ENCODE assay signal across 9 mouse cellular contexts in the genomic region with DNA sequence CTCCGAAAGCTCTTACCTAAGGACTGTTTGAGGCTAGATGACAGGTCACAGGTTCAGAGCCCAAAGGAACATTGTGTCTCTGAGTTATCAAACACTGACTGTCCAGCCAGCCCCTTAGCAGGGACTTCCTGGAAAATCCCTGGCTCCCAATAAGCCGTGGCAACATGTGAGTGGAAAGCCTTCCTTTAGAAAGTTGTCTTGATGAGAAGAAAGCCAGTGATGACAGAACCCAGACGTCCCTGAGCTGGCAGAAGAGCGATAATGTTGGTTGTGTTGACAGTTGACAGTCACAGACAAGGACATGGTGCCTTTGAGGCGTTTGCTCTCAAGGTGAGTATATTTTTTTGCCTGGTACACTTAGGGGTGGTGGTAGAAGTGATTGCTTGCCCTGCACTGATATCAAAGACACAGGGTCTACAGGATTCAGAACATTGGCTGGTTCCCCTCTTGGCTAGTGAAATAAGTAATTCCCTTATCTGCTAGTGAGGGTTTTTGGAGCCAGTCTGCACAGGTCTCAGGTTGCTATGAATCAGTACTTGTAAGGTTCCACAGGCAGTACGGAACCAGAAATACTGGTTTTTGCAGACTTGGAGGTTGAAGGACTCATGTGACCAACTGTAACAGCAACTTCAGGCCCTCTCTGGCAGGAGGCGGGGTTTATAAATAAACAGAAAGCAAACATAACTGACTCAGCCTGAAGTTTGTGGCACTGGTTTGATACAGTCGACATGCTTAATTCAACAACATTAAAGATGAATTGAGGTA. TPM values are rescaled to one million over a fixed set of nuclear protein-coding genes. Genes with fewer than 3 reads are reported as not detected.
DNase-seq lines count a peak whose midpoint lies in the region; ATAC-seq lines count a peak whose summit lies in the region.
"Had no signal": no experiment of that assay in that cellular context is flagged by ENCODE, and none has a peak within 500 bp of the region (broad histone marks: within the 10 kb centered on the region; RNA-seq: fewer than 3 reads in every experiment).

No protein-coding gene starts in this region.

- no peaks in the 10 kb centered on the region for H3K9me3 ChIP-seq in embryonic facial prominence, embryonic 13.5 days
- H3K9me3 ChIP-seq in intestine, embryonic 14.5 days (ENCODE audit: control insufficient read depth, low read length) = no peaks in the 10 kb centered on the region
- no peaks in the 10 kb centered on the region; the same call in 1 of the 2 replicates for H3K9me3 ChIP-seq in limb, embryonic 15.5 days
- H3K9me3 ChIP-seq in neural tube, embryonic 15.5 days (replicated peaks) = no peaks in the 10 kb centered on the region
- no peaks in the 10 kb centered on the region for H3K9me3 ChIP-seq in forebrain, embryonic 12.5 days

- 0 out of 2 replicates have a peak, but pooled peaks cover 5% of the 10 kb centered on the region for H3K4me1 ChIP-seq in embryonic facial prominence, embryonic 13.5 days
- no peaks in the 10 kb centered on the region for H3K4me1 ChIP-seq in intestine, embryonic 14.5 days (replicated peaks; ENCODE audit: control insufficient read depth, insufficient read depth, low read length)
- H3K4me1 ChIP-seq in limb, embryonic 15.5 days = no peaks in the 10 kb centered on the region
- no peaks in the 10 kb centered on the region for H3K4me1 ChIP-seq in neural tube, embryonic 15.5 days
- H3K4me1 ChIP-seq in forebrain, embryonic 12.5 days = no peaks in the 10 kb centered on the region

- DNase-seq in heart, adult 11 months = peak; percentile 98
- DNase-seq in intestine, embryonic 14.5 days (ENCODE audit: low spot score) = no peak
- no peak for DNase-seq in spleen, adult 18-20 months
- DNase-seq: thymus, postnatal 36 days had no signal

- ATAC-seq in embryonic facial prominence, embryonic 13.5 days (ENCODE audit: insufficient number of reproducible peaks, insufficient read depth, low FRiP score, low TSS enrichment, low read depth) = peak; percentile 37; the same call in 1 of the 2 replicates
- peak; percentile 88 for ATAC-seq in intestine, embryonic 14.5 days (replicated peaks; ENCODE audit: low FRiP score, low TSS enrichment, low read depth)
- ATAC-seq in limb, embryonic 15.5 days (ENCODE audit: insufficient number of reproducible peaks, low FRiP score, low TSS enrichment, low read depth) = no peak
- ATAC-seq in neural tube, embryonic 15.5 days (ENCODE audit: low FRiP score) = no peak
- no peak for ATAC-seq in forebrain, embryonic 12.5 days (ENCODE audit: low FRiP score)
- ATAC-seq in megakaryocyte progenitor cell, adult 5-6 weeks (replicated peaks; ENCODE audit: poor library complexity) = no peak

- H3K9ac ChIP-seq in embryonic facial prominence, embryonic 13.5 days = no peak overlapping the region
- no peak overlapping the region for H3K9ac ChIP-seq in intestine, embryonic 14.5 days (ENCODE audit: low read length)
- H3K9ac ChIP-seq in limb, embryonic 15.5 days = no peak overlapping the region
- H3K9ac ChIP-seq in neural tube, embryonic 15.5 days (replicated peaks) = no peak overlapping the region
- no peak overlapping the region for H3K9ac ChIP-seq in forebrain, embryonic 12.5 days

- H3K36me3 ChIP-seq in embryonic facial prominence, embryonic 13.5 days = no peaks in the 10 kb centered on the region
- no peaks in the 10 kb centered on the region for H3K36me3 ChIP-seq in intestine, embryonic 14.5 days (ENCODE audit: control insufficient read depth, insufficient read depth, low read length)
- no peaks in the 10 kb centered on the region for H3K36me3 ChIP-seq in limb, embryonic 15.5 days
- H3K36me3 ChIP-seq in neural tube, embryonic 15.5 days = no peaks in the 10 kb centered on the region
- H3K36me3 ChIP-seq in forebrain, embryonic 12.5 days (replicated peaks) = no peaks in the 10 kb centered on the region

- peak overlapping the region; percentile 28; the same call in 1 of the 2 replicates for H3K27ac ChIP-seq in embryonic facial prominence, embryonic 13.5 days
- peak overlapping the region; percentile 5 for H3K27ac ChIP-seq in intestine, embryonic 14.5 days (ENCODE audit: low read depth)
- peak overlapping the region; percentile 65 for H3K27ac ChIP-seq in limb, embryonic 15.5 days
- no peak overlapping the region for H3K27ac ChIP-seq in neural tube, embryonic 15.5 days (replicated peaks)
- H3K27ac ChIP-seq in forebrain, embryonic 12.5 days = no peak overlapping the region

- no peak overlapping the region; the same call in 1 of the 2 replicates for H3K4me2 ChIP-seq in embryonic facial prominence, embryonic 13.5 days
- no peak overlapping the region for H3K4me2 ChIP-seq in intestine, embryonic 14.5 days (ENCODE audit: low read length)
- no peak overlapping the region for H3K4me2 ChIP-seq in limb, embryonic 15.5 days
- no peak overlapping the region for H3K4me2 ChIP-seq in neural tube, embryonic 15.5 days
- no peak overlapping the region for H3K4me2 ChIP-seq in forebrain, embryonic 12.5 days

- H3K27me3 ChIP-seq in embryonic facial prominence, embryonic 13.5 days = no peaks in the 10 kb centered on the region
- no peaks in the 10 kb centered on the region for H3K27me3 ChIP-seq in intestine, embryonic 14.5 days (replicated peaks; ENCODE audit: control insufficient read depth, insufficient read depth, low read length)
- no peaks in the 10 kb centered on the region for H3K27me3 ChIP-seq in limb, embryonic 15.5 days
- H3K27me3 ChIP-seq in neural tube, embryonic 15.5 days (replicated peaks) = no peaks in the 10 kb centered on the region
- no peaks in the 10 kb centered on the region for H3K27me3 ChIP-seq in forebrain, embryonic 12.5 days

- WGBS in embryonic facial prominence, embryonic 13.5 days = 71% methylated on average over 8 of the region's 8 CpGs
- 69% methylated on average over 8 of the region's 8 CpGs for WGBS in intestine, embryonic 14.5 days
- WGBS in limb, embryonic 15.5 days = 71% methylated on average over 8 of the region's 8 CpGs
- 92% methylated on average over 8 of the region's 8 CpGs for WGBS in neural tube, embryonic 15.5 days
- WGBS in forebrain, embryonic 12.5 days = 89% methylated on average over 8 of the region's 8 CpGs

- no peak overlapping the region for H3K4me3 ChIP-seq in embryonic facial prominence, embryonic 13.5 days
- no peak overlapping the region for H3K4me3 ChIP-seq in intestine, embryonic 14.5 days (ENCODE audit: low read depth, low read length)
- no peak overlapping the region for H3K4me3 ChIP-seq in limb, embryonic 15.5 days
- H3K4me3 ChIP-seq in neural tube, embryonic 15.5 days (replicated peaks) = no peak overlapping the region
- no peak overlapping the region for H3K4me3 ChIP-seq in forebrain, embryonic 12.5 days (replicated peaks)

RNA-seq across cellular contexts. Expression of a gene that starts 42.3 kb away (rescaled TPM):
- polyA plus RNA-seq in embryonic facial prominence, embryonic 13.5 days (2015; fragmentation: Nextera tagmentation; extraction: Ambion mirVana) = 26.2 and 27.6 TPM in 2 replicates
- polyA plus RNA-seq in intestine, embryonic 14.5 days (2014; fragmentation: Nextera tagmentation; extraction: Ambion mirVana) = 32.2 and 34.1 TPM in 2 replicates
- polyA plus RNA-seq in limb, embryonic 15.5 days (2015; fragmentation: Nextera tagmentation; extraction: Ambion mirVana) = 24.6 and 26.6 TPM in 2 replicates
- 23.2 and 27.8 TPM in 2 replicates for polyA plus RNA-seq in neural tube, embryonic 15.5 days (2015; fragmentation: Nextera tagmentation; extraction: Ambion mirVana)
- polyA plus RNA-seq in forebrain, embryonic 12.5 days (2016; fragmentation: Nextera tagmentation; extraction: Ambion mirVana) = 22.5 and 27.9 TPM in 2 replicates
- total RNA-seq in megakaryocyte progenitor cell, adult 5-6 weeks (2015) = 11.6 and 15.5 TPM in 2 replicates
- 1.5 and 2.5 TPM in 2 replicates for total RNA-seq in megakaryocyte progenitor cell, adult 5-6 weeks (2017)

Comparison
In these comparisons a context has a peak if more than half of its experiments do, and no peak if none do; other contexts are left out.
1. ATAC-seq: peak in embryonic facial prominence, embryonic 13.5 days (single experiment) and intestine, embryonic 14.5 days (single experiment); none in limb, embryonic 15.5 days (single experiment), neural tube, embryonic 15.5 days (single experiment), forebrain, embryonic 12.5 days (single experiment) and megakaryocyte progenitor cell, adult 5-6 weeks (single experiment).
2. H3K27ac ChIP-seq: peak in embryonic facial prominence, embryonic 13.5 days (single experiment), intestine, embryonic 14.5 days (single experiment) and limb, embryonic 15.5 days (single experiment); none in neural tube, embryonic 15.5 days (single experiment) and forebrain, embryonic 12.5 days (single experiment).